Mouse (Mus musculus) megakaryocyte, embryonic 14.5 days (primary cell): ENCODE data around the gene Catsper2.

Experiments
- FLI1 ChIP-seq: IDR thresholded peaks from 2 replicates; pipeline ENCODE4 v1.6.1; 2012; ENCODE audit warnings: low read length, inconsistent platforms, mixed read lengths
- GATA1 ChIP-seq: IDR thresholded peaks from 3 replicates; pipeline ENCODE4 v1.6.1; 2012; ENCODE audit warnings: mixed read lengths, low read length, inconsistent platforms, borderline replicate concordance

GRCm38 (mm10) chr2:121408160-121408559 lies 5.4 kb downstream of the Catsper2 start:
- TF ChIP-seq GATA1 (no peak), FLI1 (no peak)
